Mouse (Mus musculus): ENCODE data around the gene Aldh18a1.

GRCm38 (mm10) chr19:40605189-40605588, 16.9 kb upstream of the Aldh18a1 start:
- TF ChIP-seq MAX (IDR thresholded peaks at IDR 0.05; ENCODE audit: low read length) (no peak), POLR2A (IDR thresholded peaks at IDR 0.05; ENCODE audit: low read depth, low read length) (no peak), EP300 (IDR thresholded peaks at IDR 0.05; ENCODE audit: low read length) (no peak), CTCF (conservative IDR thresholded peaks at IDR 0.05 in 1 of 2, IDR thresholded peaks at IDR 0.05 in 1 of 2; ENCODE audit: low read depth in 2 of 2, low read length in 2 of 2) (no peak), NELFE (IDR thresholded peaks at IDR 0.05; ENCODE audit: low read depth, low read length) (no peak), HCFC1 (IDR thresholded peaks at IDR 0.05; ENCODE audit: low read depth, low read length) (no peak), CHD2 (IDR thresholded peaks at IDR 0.05; ENCODE audit: low read length) (no peak), ZMIZ1 (IDR thresholded peaks at IDR 0.05; ENCODE audit: low read depth, low read length) (no peak), SMC3 (IDR thresholded peaks at IDR 0.05; ENCODE audit: low read depth, low read length) (no peak), NRF1 (IDR thresholded peaks at IDR 0.05; ENCODE audit: low read depth, low read length) (no peak), USF1 (IDR thresholded peaks at IDR 0.05; ENCODE audit: low read depth, low read length) (no peak)

Measured in CH12.LX (cell line).